Mouse (Mus musculus) ES-Bruce4 (cell line): ENCODE data around the gene Hrg.

ENCODE experiments used
- CTCF ChIP-seq: IDR thresholded peaks from one replicate; pipeline ENCODE4 v1.8.1; 2011; ENCODE audit warnings: low read depth, low read length
- EP300 ChIP-seq: IDR thresholded peaks from 2 replicates; pipeline ENCODE4 v1.6.1; 2011; ENCODE audit warnings: low read depth, low read length; ENCODE audit not compliant: insufficient read depth
- POLR2A ChIP-seq: IDR thresholded peaks from one replicate; pipeline ENCODE4 v1.8.1; 2011; ENCODE audit warnings: low read length; ENCODE audit not compliant: insufficient read depth

DNA sequence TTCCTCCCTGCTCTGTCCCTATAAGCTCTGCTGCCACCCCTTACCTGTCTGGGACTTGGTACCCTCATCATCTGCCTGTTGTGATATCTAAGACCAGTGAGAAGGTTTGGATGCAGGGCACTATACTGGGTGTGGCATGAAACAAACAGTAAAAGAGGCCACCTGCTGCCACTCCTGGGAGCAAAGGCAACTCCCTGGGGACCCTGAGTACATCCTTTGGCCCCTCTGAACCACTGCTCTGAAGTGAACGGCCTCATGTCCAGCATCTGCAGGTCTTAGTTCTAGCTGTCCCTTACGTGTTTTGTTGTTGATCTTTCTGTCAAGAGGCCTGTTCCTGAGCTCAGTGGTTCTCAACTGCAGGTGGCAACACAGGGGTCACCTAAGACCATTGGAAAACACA, 12.3 kb upstream of the Hrg start:
- no peak for TF ChIP-seq CTCF
- no peak for TF ChIP-seq EP300
- no peak for TF ChIP-seq POLR2A
